ENCODE assay signal across 15 mouse cellular contexts in the genomic region with DNA sequence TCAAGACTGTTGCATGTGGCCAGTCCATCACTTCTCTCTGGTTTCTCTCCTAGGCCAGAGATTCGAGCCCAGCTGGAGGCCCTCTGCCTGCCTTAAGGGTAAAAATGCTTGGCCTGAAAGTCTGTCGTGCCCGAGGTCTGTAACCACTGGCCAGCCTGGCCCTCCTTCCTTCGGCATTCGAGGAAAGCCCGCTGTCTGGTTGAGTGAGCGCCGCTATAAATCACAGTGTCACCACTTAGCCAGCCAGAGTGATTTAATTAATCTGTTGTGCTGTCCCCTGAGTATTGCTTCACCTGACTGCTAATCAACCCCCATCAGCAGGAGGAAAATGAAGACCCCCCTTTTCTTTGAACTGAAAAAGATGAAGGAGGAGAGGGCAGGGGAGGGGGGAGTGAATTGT. TPM values are rescaled to one million over a fixed set of nuclear protein-coding genes. Genes with fewer than 3 reads are reported as not detected.
DNase-seq lines count a peak whose midpoint lies in the region; ATAC-seq lines count a peak whose summit lies in the region.
"Had no signal": no experiment of that assay in that cellular context is flagged by ENCODE, and none has a peak within 500 bp of the region (broad histone marks: within the 10 kb centered on the region; RNA-seq: fewer than 3 reads in every experiment).

No protein-coding gene starts in this region.

- no peak for ATAC-seq in activated CD4-positive, CD25-positive, alpha-beta regulatory T cell, adult 4 months
- ATAC-seq: lung, postnatal 0 days had no signal

- DNase-seq in kidney, postnatal 4 days, result peak; percentile 42 to 53
- no peak for DNase-seq in kidney, postnatal 25 days
- peak; percentile 47 for DNase-seq in embryo, embryonic 10.5 days (ENCODE audit: low spot score)
- DNase-seq in forelimb bud, embryonic 11.5 days (ENCODE audit: low read depth, low spot score), result peak; percentile 46
- peak; percentile 67 for DNase-seq in mesoderm, embryonic 11.5 days (ENCODE audit: low read depth, low spot score)
- no peak for DNase-seq in lung, postnatal 4 days
- DNase-seq: cerebellum, adult 11 months; cerebellum, postnatal 36 days; gastrocnemius, postnatal 14 days; heart, postnatal 14 days; layer of hippocampus, postnatal 36 days; left cerebral cortex, postnatal 4 days; spleen, adult 18-20 months had no signal

RNA-seq across cellular contexts. Expression of gene 2410131K14Rik, which starts 31.7 kb away (rescaled TPM):
- polyA plus RNA-seq in activated CD4-positive, CD25-positive, alpha-beta regulatory T cell, adult 4 months (2017; shearing (Covaris generic)), result 1 to 10 TPM; 2.5 to 3.5 TPM

RNA-seq across cellular contexts. Expression of gene Rnft2, which starts 31.8 kb away (rescaled TPM):
- polyA plus RNA-seq in activated CD4-positive, CD25-positive, alpha-beta regulatory T cell, adult 4 months (2017; shearing (Covaris generic)), result under 1 TPM in 1 of 2 experiments, not detected in 1; 0.26 TPM

Comparison
In these comparisons a context has a peak if more than half of its experiments do, and no peak if none do; other contexts are left out.
1. DNase-seq: peak in kidney, postnatal 4 days (2 of 2), embryo, embryonic 10.5 days (single experiment), forelimb bud, embryonic 11.5 days (single experiment) and mesoderm, embryonic 11.5 days (single experiment); none in kidney, postnatal 25 days (0 of 2) and lung, postnatal 4 days (0 of 2).